Mouse (Mus musculus): ENCODE measurements around the gene Bcas1.

- TF ChIP-seq TBP (IDR thresholded peaks at IDR 0.05; ENCODE audit: low read depth, low read length), result no peak
- TF ChIP-seq GATA1 (IDR thresholded peaks at IDR 0.05; ENCODE audit: low read depth, low read length), result no peak
- no peak for TF ChIP-seq ZNF384 (IDR thresholded peaks at IDR 0.05; ENCODE audit: low read depth, low read length)
- no peak for TF ChIP-seq EP300 (IDR thresholded peaks at IDR 0.05; ENCODE audit: low read depth in 1 of 2, low read length in 2 of 2)
- TF ChIP-seq CTCF (IDR thresholded peaks at IDR 0.05 in 2 of 3, conservative IDR thresholded peaks at IDR 0.05 in 1 of 3; ENCODE audit: control insufficient read depth in 1 of 3, insufficient read depth in 1 of 3, low read depth in 2 of 3, low read length in 3 of 3, poor library complexity in 1 of 3, severe bottlenecking in 1 of 3), result no peak
- no peak for TF ChIP-seq ELF1 (IDR thresholded peaks at IDR 0.05; ENCODE audit: low read depth, low read length)
- no peak for TF ChIP-seq MEF2A (IDR thresholded peaks at IDR 0.05; ENCODE audit: extremely low read depth, insufficient replicate concordance, low read depth, low read length, poor library complexity, severe bottlenecking)
- no peak for TF ChIP-seq RAD21 (IDR thresholded peaks at IDR 0.05; ENCODE audit: low read depth, low read length)
- no peak for TF ChIP-seq MAFK (IDR thresholded peaks at IDR 0.05; ENCODE audit: borderline replicate concordance, low read depth, low read length)
- TF ChIP-seq POLR2AphosphoS2 (IDR thresholded peaks at IDR 0.05; ENCODE audit: low read length), result no peak
- TF ChIP-seq RCOR1 (IDR thresholded peaks at IDR 0.05; ENCODE audit: low read depth, low read length), result no peak
- TF ChIP-seq NELFE (IDR thresholded peaks at IDR 0.05; ENCODE audit: low read depth, low read length), result no peak
- TF ChIP-seq NRF1 (IDR thresholded peaks at IDR 0.05; ENCODE audit: insufficient read depth, low read depth, low read length, poor library complexity, severe bottlenecking), result no peak
- no peak for TF ChIP-seq TCF12 (IDR thresholded peaks at IDR 0.05; ENCODE audit: low read depth, low read length)
Observed at GRCm38 (mm10) chr2:170476643-170477042, 49.0 kb upstream of the Bcas1 start.

Data from MEL (cell line).